Comparison of ENCODE assay signal across 21 mouse cellular contexts in the genomic region with DNA sequence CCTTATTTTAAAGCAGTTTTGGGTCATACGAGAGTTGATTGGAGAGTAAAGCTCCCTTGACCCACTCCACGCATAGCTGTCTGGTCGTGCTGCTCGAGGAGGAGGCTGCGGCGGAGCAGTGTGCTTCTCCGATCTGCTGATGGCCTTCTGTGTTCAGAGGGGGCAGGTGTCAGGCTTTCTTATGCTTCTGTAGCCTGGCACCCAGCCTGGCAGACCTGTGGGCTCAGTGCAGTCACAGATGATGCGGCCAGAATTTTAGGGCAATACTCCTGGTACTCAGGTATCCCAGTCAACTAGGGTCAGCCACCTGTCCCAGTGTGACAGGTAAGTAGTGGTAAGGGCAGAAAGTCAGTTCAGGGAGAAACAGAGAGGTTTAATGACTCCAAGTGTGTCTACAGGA.
"Had no signal": no experiment of that assay in that cellular context is flagged by ENCODE, and none has a peak within 500 bp of the region (broad histone marks: within the 10 kb centered on the region; RNA-seq: fewer than 3 reads in every experiment).

No protein-coding gene starts in this region.

- H3K4me2 ChIP-seq: limb, embryonic 13.5 days; liver, embryonic 13.5 days; lung, embryonic 15.5 days; midbrain, embryonic 13.5 days; neural tube, embryonic 13.5 days; stomach, embryonic 15.5 days had no signal

- H3K27ac ChIP-seq: kidney, postnatal 0 days; layer of hippocampus, adult 2 months; limb, embryonic 10.5 days; limb, embryonic 13.5 days; lung, embryonic 15.5 days; midbrain, embryonic 10.5 days; midbrain, embryonic 13.5 days; neural tube, embryonic 13.5 days; stomach, embryonic 15.5 days had no signal

- H3K9me3 ChIP-seq: limb, embryonic 10.5 days; limb, embryonic 13.5 days; liver, embryonic 13.5 days; lung, embryonic 15.5 days; megakaryocyte, embryonic 14.5 days; midbrain, embryonic 10.5 days; midbrain, embryonic 13.5 days; neural tube, embryonic 13.5 days; stomach, embryonic 15.5 days had no signal

- DNase-seq: kidney, adult 2 months; kidney, postnatal 25 days; layer of hippocampus, adult 9-11 months; lung, adult 18-20 months; lung, postnatal 36 days; right cerebral cortex, postnatal 25 days; spleen, adult 18-20 months; thymus, postnatal 25 days had no signal

- H3K4me3 ChIP-seq: layer of hippocampus, adult 2 months; limb, embryonic 10.5 days; limb, embryonic 13.5 days; liver, embryonic 13.5 days; lung, embryonic 15.5 days; megakaryocyte, embryonic 14.5 days; midbrain, embryonic 10.5 days; midbrain, embryonic 13.5 days; myocyte; neural tube, embryonic 13.5 days; stomach, embryonic 15.5 days had no signal

- H3K4me1 ChIP-seq: limb, embryonic 10.5 days; midbrain, embryonic 10.5 days; midbrain, embryonic 13.5 days; neural tube, embryonic 13.5 days had no signal

- H3K9ac ChIP-seq: limb, embryonic 13.5 days; liver, embryonic 13.5 days; lung, embryonic 15.5 days; midbrain, embryonic 13.5 days; neural tube, embryonic 13.5 days; stomach, embryonic 15.5 days had no signal

- ATAC-seq: midbrain, embryonic 13.5 days; midbrain, embryonic 16.5 days had no signal

- H3K36me3 ChIP-seq: limb, embryonic 10.5 days; limb, embryonic 13.5 days; lung, embryonic 15.5 days; midbrain, embryonic 10.5 days; midbrain, embryonic 13.5 days; neural tube, embryonic 13.5 days; stomach, embryonic 15.5 days had no signal

- H3K27me3 ChIP-seq: limb, embryonic 13.5 days; liver, embryonic 13.5 days; lung, embryonic 15.5 days; midbrain, embryonic 13.5 days; neural tube, embryonic 13.5 days; stomach, embryonic 15.5 days had no signal
